ENCODE assay signal across 17 mouse cellular contexts in genomic region chr6:128288681-128289080, GRCm38 (mm10). TPM values are rescaled to one million over a fixed set of nuclear protein-coding genes. Genes with fewer than 3 reads are reported as not detected.
"Had no signal": no experiment of that assay in that cellular context is flagged by ENCODE, and none has a peak within 500 bp of the region (broad histone marks: within the 10 kb centered on the region; RNA-seq: fewer than 3 reads in every experiment).

No protein-coding gene starts in this region.

- H3K4me1 ChIP-seq: liver, embryonic 15.5 days had no signal

- DNase-seq: liver, embryonic 13.5 days; liver, postnatal 0 days; right cerebral cortex, postnatal 14 days; thymus, adult 2 months; thymus, postnatal 25 days; thymus, postnatal 4 days had no signal

- H3K4me3 ChIP-seq: liver, embryonic 13.5 days; liver, embryonic 15.5 days; lung, embryonic 15.5 days; megakaryocyte, embryonic 14.5 days; midbrain, embryonic 13.5 days; midbrain, embryonic 15.5 days; neural tube, embryonic 12.5 days; stomach, embryonic 15.5 days had no signal

RNA-seq across cellular contexts. Expression of gene Tead4, which starts 11.9 kb away (rescaled TPM):
- total RNA-seq: megakaryocyte progenitor cell, adult 5-6 weeks; monocyte, adult 5-6 weeks; neutrophil, adult 5-6 weeks had no signal
- polyA plus RNA-seq: macrophage had no signal
